Mouse (Mus musculus) midbrain, postnatal 0 days (tissue): ENCODE measurements around the gene Skp2. TPM values are rescaled to one million over a fixed set of nuclear protein-coding genes. Genes with fewer than 3 reads are reported as not detected.

Source experiments
- ATAC-seq: fragments of 200-750 bp; cut with Nextera tagmentation; 2 replicates; pipeline ENCODE4 v1.8.0; 2017; ENCODE audit warnings: moderate number of reproducible peaks, mild to moderate bottlenecking, moderate TSS enrichment, moderate library complexity; ENCODE audit not compliant: low FRiP score
- DNase-seq: peaks from one replicate; pipeline ENCODE4 v3.0.0-alpha.2; 2015; ENCODE audit warnings: low spot score
- H3K27ac ChIP-seq: fragments of 300-500 bp; sonication (generic); 2 replicates; pipeline ENCODE4 v1.5.1; 2014; ENCODE audit warnings: low read depth, mild to moderate bottlenecking, low read length, mixed read lengths
- H3K27me3 ChIP-seq: fragments of 300-500 bp; sonication (generic); 2 replicates; pipeline ENCODE4 v1.6.1; 2014; ENCODE audit warnings: low read length, control low read depth, mixed read lengths; ENCODE audit not compliant: insufficient read depth
- H3K36me3 ChIP-seq: fragments of 300-500 bp; sonication (generic); 2 replicates; pipeline ENCODE4 v1.6.1; 2014; ENCODE audit warnings: low read length, control low read depth, mixed read lengths; ENCODE audit not compliant: insufficient read depth
- H3K4me1 ChIP-seq: fragments of 300-500 bp; sonication (generic); 2 replicates; pipeline ENCODE4 v1.6.1; 2014; ENCODE audit warnings: mild to moderate bottlenecking, control low read depth, antibody characterized with exemption, low read length, mixed read lengths; ENCODE audit not compliant: insufficient read depth
- H3K4me2 ChIP-seq: fragments of 300-500 bp; sonication (generic); 2 replicates; pipeline ENCODE4 v1.6.1; 2014; ENCODE audit warnings: low read depth, mild to moderate bottlenecking, low read length, mixed read lengths; ENCODE audit not compliant: poor library complexity, severe bottlenecking
- H3K4me3 ChIP-seq: fragments of 300-500 bp; sonication (generic); 2 replicates; pipeline ENCODE4 v1.5.1; 2014; ENCODE audit warnings: low read depth, mild to moderate bottlenecking, low read length, moderate library complexity
- H3K9ac ChIP-seq: fragments of 300-500 bp; sonication (generic); replicated peaks from 2 replicates; pipeline ENCODE4 v1.6.1; 2014; ENCODE audit warnings: mild to moderate bottlenecking, low read length, moderate library complexity, mixed read lengths; ENCODE audit not compliant: poor library complexity, severe bottlenecking
- H3K9me3 ChIP-seq: fragments of 300-500 bp; sonication (generic); 2 replicates; pipeline ENCODE4 v1.6.1; 2016; ENCODE audit warnings: low read length, control low read depth
- CTCF ChIP-seq: IDR thresholded peaks from 2 replicates; pipeline ENCODE4 v1.5.1; 2016; ENCODE audit warnings: antibody characterized with exemption, mild to moderate bottlenecking
- WGBS: fragments of 180-500 bp; shearing (Covaris S2); extraction: QIAGEN DNeasy Blood & Tissue Kit; methylation state at CpG from one replicate; pipeline ENCODE4 v1.1.7; 2014; 5-methylcytosine and 5-hydroxymethylcytosine counted together
- polyA plus RNA-seq: library from polyadenylated mRNA; unstranded; fragments of >200 nt; fragmentation: Nextera tagmentation; extraction: Ambion mirVana; gene quantifications from 2 replicates; pipeline ENCODE4 v1.2.1, GENCODE M21; 2015
- total RNA-seq: library from RNA; depleted of rRNA; stranded (reverse); fragments of >200 nt; gene quantifications from 2 replicates; pipeline ENCODE4 v1.2.3, GENCODE M21; 2014

The Skp2 gene
- total and polyA plus RNA-seq, 2 experiments from 2014 or later: 7.8 to 9.3 TPM

GRCm38 (mm10) chr15:9073067-9073608 is 82.1 kb downstream of the Skp2 start:
- Histone ChIP-seq H3K9ac (no peak overlapping the region), H3K27ac (no peak overlapping the region), H3K36me3 (no peaks in the 10 kb centered on the region), H3K4me2 (peak overlapping the region; percentile 82), H3K4me1 (no peaks in the 10 kb centered on the region), H3K4me3 (peak overlapping the region; percentile 96), H3K27me3 (no peaks in the 10 kb centered on the region), H3K9me3 (no peaks in the 10 kb centered on the region)
- no peak for ATAC-seq
- no peak for DNase-seq
- 51% methylated on average over 12 of the region's 12 CpGs for WGBS
- no peak for TF ChIP-seq CTCF

GRCm38 (mm10) chr15:9072630-9073029 is 82.6 kb downstream of the Skp2 start:
- no peak for TF ChIP-seq CTCF
- peak overlapping the region; percentile 96 for H3K4me3 ChIP-seq
- no peak for DNase-seq
- H3K4me1 ChIP-seq: no peaks in the 10 kb centered on the region
- H3K9me3 ChIP-seq: no peaks in the 10 kb centered on the region
- 0 out of 2 replicates have a peak overlapping the region, but pooled peaks have one; percentile 2 for H3K9ac ChIP-seq
- H3K4me2 ChIP-seq: peak overlapping the region; percentile 82
- WGBS: 32% methylated on average over 5 of the region's 5 CpGs
- H3K36me3 ChIP-seq: no peaks in the 10 kb centered on the region
- ATAC-seq: no peak
- no peak overlapping the region for H3K27ac ChIP-seq
- 0 out of 2 replicates have a peak, but pooled peaks cover under 1% of the 10 kb centered on the region for H3K27me3 ChIP-seq

- Histone ChIP-seq H3K9me3 (no peaks in the 10 kb centered on the region), H3K4me1 (no peaks in the 10 kb centered on the region), H3K36me3 (no peaks in the 10 kb centered on the region), H3K4me2 (peak overlapping the region; percentile 82), H3K4me3 (peak overlapping the region; percentile 96), H3K9ac (peak overlapping the region; percentile 91), H3K27ac (peak overlapping the region; percentile 85), H3K27me3 (peaks cover 3% of the 10 kb centered on the region; the same call in 1 of the 2 replicates)
- ATAC-seq (peak; percentile 67), DNase-seq (peak; percentile 47)
- WGBS: under 1% methylated on average over 33 of the region's 66 CpGs
- TF ChIP-seq CTCF: no peak
These were observed 83.4 kb downstream of the Skp2 start for GRCm38 (mm10) chr15:9071556-9072544.

GRCm38 (mm10) chr15:9070912-9071555 is 84.2 kb downstream of the Skp2 start, which contains the start of gene Nadk2:
Nadk2 (plus strand) TSS chr15:9071260.
- Histone ChIP-seq H3K36me3 (no peaks in the 10 kb centered on the region), H3K9me3 (no peaks in the 10 kb centered on the region), H3K4me2 (peak within 1 kb of the TSS; percentile 82), H3K4me3 (peak within 1 kb of the TSS; percentile 96), H3K9ac (peak within 1 kb of the TSS; percentile 91), H3K27me3 (peaks cover 3% of the 10 kb centered on the region; the same call in 1 of the 2 replicates), H3K4me1 (no peaks in the 10 kb centered on the region), H3K27ac (peak within 1 kb of the TSS; percentile 85)
- TF ChIP-seq CTCF: no peak
- under 1% methylated on average over 40 of the region's 54 CpGs for WGBS
- ATAC-seq (peak; percentile 99), DNase-seq (peak; percentile 99)

- Histone ChIP-seq H3K9me3 (no peaks in the 10 kb centered on the region), H3K27me3 (peaks cover 3% of the 10 kb centered on the region; the same call in 1 of the 2 replicates), H3K36me3 (no peaks in the 10 kb centered on the region), H3K4me2 (peak overlapping the region; percentile 82), H3K27ac (peak overlapping the region; percentile 67), H3K4me3 (peak overlapping the region; percentile 96), H3K4me1 (no peaks in the 10 kb centered on the region), H3K9ac (0 out of 2 replicates have a peak overlapping the region, but pooled peaks have one; percentile 91)
- no peak for DNase-seq
- WGBS: 3% methylated on average over 3 of the region's 3 CpGs
- no peak for ATAC-seq
- no peak for TF ChIP-seq CTCF
These were observed 84.9 kb downstream of the Skp2 start for GRCm38 (mm10) chr15:9070353-9070752.
